Mouse (Mus musculus) neural tube, embryonic 11.5 days (tissue): ENCODE data around the gene Crim1. TPM values are rescaled to one million over a fixed set of nuclear protein-coding genes. Genes with fewer than 3 reads are reported as not detected.

Experiments
- ATAC-seq: fragments of 200-750 bp; cut with Nextera tagmentation; 2 replicates; pipeline ENCODE4 v1.8.0; 2017; ENCODE audit warnings: moderate number of reproducible peaks, mild to moderate bottlenecking, moderate TSS enrichment, moderate library complexity; ENCODE audit not compliant: insufficient read depth, low FRiP score, low TSS enrichment
- DNase-seq: peaks from one replicate; pipeline ENCODE4 v3.0.0-alpha.2; 2015; ENCODE audit warnings: low spot score
- H3K27ac ChIP-seq: fragments of 300-500 bp; sonication (generic); 2 replicates; pipeline ENCODE4 v1.5.1; 2014; ENCODE audit warnings: low read depth, mild to moderate bottlenecking, low read length
- H3K27me3 ChIP-seq: fragments of 300-500 bp; sonication (generic); 2 replicates; pipeline ENCODE4 v1.6.1; 2014; ENCODE audit warnings: mild to moderate bottlenecking, low read length, mixed read lengths; ENCODE audit not compliant: control insufficient read depth, insufficient read depth
- H3K36me3 ChIP-seq: fragments of 300-500 bp; sonication (generic); 2 replicates; pipeline ENCODE4 v1.6.1; 2014; ENCODE audit warnings: mild to moderate bottlenecking, low read length, moderate library complexity, mixed read lengths; ENCODE audit not compliant: control insufficient read depth, insufficient read depth
- H3K4me1 ChIP-seq: fragments of 300-500 bp; sonication (generic); 2 replicates; pipeline ENCODE4 v1.6.1; 2014; ENCODE audit warnings: low read length, mixed read lengths; ENCODE audit not compliant: control insufficient read depth, insufficient read depth
- H3K4me2 ChIP-seq: fragments of 300-500 bp; sonication (generic); 2 replicates; pipeline ENCODE4 v1.6.1; 2014; ENCODE audit warnings: low read depth, mild to moderate bottlenecking, moderate library complexity
- H3K4me3 ChIP-seq: fragments of 300-500 bp; sonication (generic); 2 replicates; pipeline ENCODE4 v1.5.1; 2014; ENCODE audit warnings: low read depth, low read length
- H3K9ac ChIP-seq: fragments of 300-500 bp; sonication (generic); 2 replicates; pipeline ENCODE4 v1.6.1; 2014; ENCODE audit warnings: mild to moderate bottlenecking, low read length
- H3K9me3 ChIP-seq: fragments of 300-500 bp; sonication (generic); 2 replicates; pipeline ENCODE4 v1.6.1; 2016; ENCODE audit warnings: low read length; ENCODE audit not compliant: control insufficient read depth
- WGBS: fragments of 180-500 bp; shearing (Covaris S2); extraction: QIAGEN DNeasy Blood & Tissue Kit; methylation state at CpG from one replicate; pipeline ENCODE4 v1.1.7; 2014; 5-methylcytosine and 5-hydroxymethylcytosine counted together
- polyA plus RNA-seq: library from polyadenylated mRNA; unstranded; fragments of >200 nt; fragmentation: Nextera tagmentation; extraction: Ambion mirVana; gene quantifications from 2 replicates; pipeline ENCODE4 v1.2.1, GENCODE M21; 2014

The Crim1 gene
- polyA plus RNA-seq, 1 experiment from 2014 or later: 5.6 TPM

DNA sequence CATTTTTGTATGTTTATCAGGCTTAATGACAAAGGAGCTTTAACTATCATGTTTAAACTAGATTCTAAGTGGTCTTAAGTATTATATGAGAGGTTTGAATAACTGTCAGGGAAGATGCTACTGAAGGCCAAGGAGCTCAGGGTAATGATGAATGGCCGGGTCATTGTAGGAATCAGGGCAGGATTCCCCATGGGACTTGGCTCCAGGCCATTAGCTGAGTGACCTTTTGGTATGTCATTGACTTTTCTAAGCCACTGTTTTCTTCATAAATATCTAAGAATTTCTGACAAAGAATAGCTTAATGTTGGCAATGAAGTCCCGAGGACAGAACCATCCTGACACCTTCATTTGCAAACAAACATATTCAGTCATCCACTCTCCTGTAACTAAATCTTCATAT, 66.2 kb downstream of the Crim1 start:
- DNase-seq: no peak
- H3K36me3 ChIP-seq: no peaks in the 10 kb centered on the region

DNA sequence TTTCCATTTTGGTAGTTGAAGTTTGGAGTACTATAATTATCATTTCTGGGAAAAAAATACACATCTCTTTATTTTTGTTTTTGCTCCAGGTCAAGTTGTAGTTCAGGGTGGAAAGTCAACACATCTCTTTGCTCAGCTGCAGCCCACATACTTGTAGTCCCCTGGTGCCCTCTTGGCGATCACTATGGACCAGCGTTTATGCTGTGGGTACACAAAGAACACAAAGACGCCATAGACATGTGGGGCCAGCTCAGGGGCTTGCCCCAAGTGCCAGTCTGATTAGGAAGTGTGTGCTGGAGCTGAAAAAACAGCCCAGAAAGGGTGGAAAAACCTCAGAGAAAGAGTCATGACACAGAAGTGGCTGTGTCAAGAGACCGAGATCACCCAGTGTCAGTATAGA, 68.5 kb downstream of the Crim1 start:
- H3K36me3 ChIP-seq: no peaks in the 10 kb centered on the region
- H3K4me1 ChIP-seq: peaks cover 2% of the 10 kb centered on the region; the same call in 1 of the 2 replicates
- H3K4me2 ChIP-seq: no peak overlapping the region
- 71% methylated on average over 4 of the region's 4 CpGs for WGBS
- no peak for DNase-seq
- H3K27me3 ChIP-seq: no peaks in the 10 kb centered on the region
- H3K9ac ChIP-seq: no peak overlapping the region
- H3K27ac ChIP-seq: no peak overlapping the region
- H3K4me3 ChIP-seq: no peak overlapping the region
- no peaks in the 10 kb centered on the region for H3K9me3 ChIP-seq
- no peak for ATAC-seq

More for the DNA sequence above, 66.2 kb downstream of the Crim1 start:
- WGBS: 74% methylated on average over 2 of the region's 2 CpGs
- H3K27me3 ChIP-seq: no peaks in the 10 kb centered on the region
- no peaks in the 10 kb centered on the region for H3K4me1 ChIP-seq
- H3K9ac ChIP-seq: no peak overlapping the region
- no peak overlapping the region for H3K27ac ChIP-seq
- H3K9me3 ChIP-seq: no peaks in the 10 kb centered on the region
- H3K4me3 ChIP-seq: no peak overlapping the region
- no peak overlapping the region for H3K4me2 ChIP-seq
- ATAC-seq: no peak

DNA sequence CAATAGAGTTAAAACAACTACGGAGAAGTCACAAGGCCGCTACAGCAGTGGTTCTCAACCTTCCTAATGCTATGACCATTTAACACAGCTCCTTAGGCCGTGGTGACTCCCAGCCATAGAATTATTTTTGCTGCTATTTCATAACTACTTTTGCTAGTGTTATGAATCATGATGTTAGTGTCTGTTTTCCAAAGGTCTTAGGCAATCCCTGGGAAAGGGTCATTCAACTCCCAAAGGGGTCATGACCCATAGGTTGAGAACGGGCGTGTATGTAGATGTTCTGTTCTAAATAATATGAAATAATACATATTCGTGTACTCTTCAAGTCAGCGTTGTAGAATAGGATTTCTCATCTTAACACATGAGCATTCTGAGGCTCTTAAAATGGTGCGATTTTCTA, 69.3 kb downstream of the Crim1 start:
- no peak for DNase-seq
- H3K27ac ChIP-seq: no peak overlapping the region
- WGBS: 94% methylated on average over 8 of the region's 8 CpGs
- H3K4me1 ChIP-seq: peaks cover 2% of the 10 kb centered on the region
- no peaks in the 10 kb centered on the region for H3K9me3 ChIP-seq
- H3K36me3 ChIP-seq: no peaks in the 10 kb centered on the region
- H3K4me2 ChIP-seq: no peak overlapping the region
- H3K9ac ChIP-seq: no peak overlapping the region
- no peak overlapping the region for H3K4me3 ChIP-seq
- H3K27me3 ChIP-seq: no peaks in the 10 kb centered on the region
- ATAC-seq: no peak

DNA sequence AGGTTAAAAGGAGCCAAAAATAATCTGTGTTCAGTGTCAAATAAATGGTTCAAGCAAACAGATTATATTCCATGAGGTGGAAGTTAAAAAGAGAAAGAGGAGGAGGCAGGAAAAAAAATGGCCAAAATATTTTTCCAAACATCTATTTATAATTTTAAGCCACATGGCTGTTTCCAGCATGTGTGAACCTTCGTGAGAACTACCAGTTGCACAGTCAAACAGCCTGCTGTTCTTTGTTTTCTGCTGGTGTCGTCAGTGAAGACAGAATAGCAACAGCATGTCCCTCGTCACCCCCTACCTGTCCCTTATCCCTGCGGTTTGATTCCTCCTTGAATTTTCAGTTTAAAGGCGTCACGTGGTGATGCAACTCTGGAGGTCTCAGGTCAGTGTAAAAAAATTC, 70.0 kb downstream of the Crim1 start:
- ATAC-seq (no peak), DNase-seq (no peak)
- WGBS: 84% methylated on average over 6 of the region's 6 CpGs
- no peak overlapping the region for H3K4me2 ChIP-seq
- peaks cover 2% of the 10 kb centered on the region for H3K4me1 ChIP-seq
- no peaks in the 10 kb centered on the region for H3K36me3 ChIP-seq
- no peak overlapping the region for H3K4me3 ChIP-seq
- H3K9ac ChIP-seq: no peak overlapping the region
- H3K27ac ChIP-seq: no peak overlapping the region
- no peaks in the 10 kb centered on the region for H3K27me3 ChIP-seq
- no peaks in the 10 kb centered on the region for H3K9me3 ChIP-seq

DNA sequence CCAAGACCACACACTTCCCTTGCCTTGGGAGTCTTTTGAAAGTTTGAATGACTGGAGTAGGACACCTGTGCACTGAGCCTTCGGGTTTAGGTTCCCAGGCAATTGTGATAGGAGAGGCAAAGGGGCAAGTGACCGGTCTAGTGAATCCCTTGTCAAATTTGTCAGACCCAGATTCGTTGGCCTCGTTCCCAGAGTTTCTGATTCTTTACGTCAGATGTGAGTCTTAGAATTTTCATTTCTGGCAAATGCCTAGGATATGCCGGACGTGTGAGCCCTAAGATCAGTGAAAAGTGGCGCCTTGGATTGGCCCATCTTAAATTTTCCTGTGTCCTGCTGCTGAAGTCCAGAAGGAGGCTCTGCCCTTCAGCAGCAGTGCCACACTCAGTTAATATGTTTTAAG, 71.7 kb downstream of the Crim1 start:
- DNase-seq (no peak), ATAC-seq (no peak)
- H3K27ac ChIP-seq: no peak overlapping the region
- no peak overlapping the region for H3K9ac ChIP-seq
- H3K9me3 ChIP-seq: no peaks in the 10 kb centered on the region
- H3K27me3 ChIP-seq: no peaks in the 10 kb centered on the region
- no peak overlapping the region for H3K4me3 ChIP-seq
- peaks cover 2% of the 10 kb centered on the region for H3K4me1 ChIP-seq
- no peaks in the 10 kb centered on the region for H3K36me3 ChIP-seq
- H3K4me2 ChIP-seq: no peak overlapping the region
- WGBS: 89% methylated on average over 8 of the region's 8 CpGs

DNA sequence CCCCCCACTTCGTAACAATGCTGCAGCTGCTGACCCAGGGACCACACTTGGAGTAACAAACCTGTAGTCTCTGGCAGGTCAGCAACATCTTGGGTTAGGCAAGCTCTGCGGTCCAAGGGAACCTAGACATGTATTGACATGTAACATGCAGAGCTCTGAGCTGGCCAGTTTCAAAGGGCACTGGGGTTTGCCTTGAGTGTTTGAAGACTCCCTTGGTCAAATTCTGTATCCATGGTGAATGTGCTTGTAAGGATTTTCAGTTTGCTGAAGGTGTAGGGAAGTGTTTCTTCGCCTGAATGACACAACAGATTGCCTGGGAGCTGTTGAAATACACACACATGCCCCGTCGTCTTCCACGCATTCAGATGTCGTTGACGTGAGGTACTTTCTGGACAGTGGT, 72.1 kb downstream of the Crim1 start:
- Histone ChIP-seq H3K4me3 (no peak overlapping the region), H3K4me1 (peaks cover 2% of the 10 kb centered on the region), H3K4me2 (no peak overlapping the region), H3K9ac (no peak overlapping the region), H3K27ac (no peak overlapping the region), H3K36me3 (no peaks in the 10 kb centered on the region), H3K27me3 (no peaks in the 10 kb centered on the region), H3K9me3 (no peaks in the 10 kb centered on the region)
- WGBS: 79% methylated on average over 8 of the region's 8 CpGs
- no peak for ATAC-seq
- DNase-seq: no peak

DNA sequence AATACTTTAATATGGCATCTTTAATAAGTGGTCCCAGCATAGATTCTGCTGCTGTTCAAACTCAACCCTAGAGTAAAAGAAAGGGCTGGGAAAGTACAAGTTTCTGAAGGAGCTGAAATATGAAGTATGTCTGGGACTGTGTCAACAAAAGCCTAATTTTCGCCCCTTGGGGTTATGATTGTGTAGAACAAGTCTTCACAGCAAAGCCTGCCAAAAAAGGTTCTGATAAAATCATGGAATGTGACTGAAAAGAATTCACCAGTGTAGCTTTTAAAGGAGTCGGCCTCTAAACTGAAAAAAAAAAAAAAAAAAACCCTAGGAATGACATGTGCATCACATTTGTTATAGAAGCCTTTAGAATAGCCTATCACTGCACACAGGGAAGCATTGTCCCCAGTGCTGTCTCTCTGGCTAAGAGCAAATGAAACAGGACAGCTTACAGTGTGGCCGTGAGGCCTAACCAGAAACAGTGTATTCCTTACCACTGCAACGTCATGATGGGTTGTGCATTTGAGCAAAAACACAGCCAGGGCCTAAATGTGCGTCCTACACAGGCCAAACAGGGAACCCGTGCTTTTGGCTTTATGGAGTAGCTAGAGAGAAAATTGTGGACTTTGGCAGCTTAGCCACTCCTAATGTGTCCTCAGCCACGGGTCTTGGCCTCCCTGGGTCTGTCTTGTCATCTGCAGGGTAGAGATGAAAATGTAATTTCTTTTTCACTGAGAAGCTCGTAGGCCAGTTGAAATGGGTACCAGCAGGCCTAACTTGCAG, 72.8 kb downstream of the Crim1 start:
- no peak overlapping the region for H3K9ac ChIP-seq
- no peak overlapping the region for H3K4me3 ChIP-seq
- WGBS: 68% methylated on average over 8 of the region's 8 CpGs
- DNase-seq (no peak), ATAC-seq (no peak)
- H3K27me3 ChIP-seq: no peaks in the 10 kb centered on the region
- H3K36me3 ChIP-seq: no peaks in the 10 kb centered on the region
- no peak overlapping the region for H3K27ac ChIP-seq
- H3K9me3 ChIP-seq: no peaks in the 10 kb centered on the region
- H3K4me2 ChIP-seq: no peak overlapping the region
- peaks cover 2% of the 10 kb centered on the region for H3K4me1 ChIP-seq

DNA sequence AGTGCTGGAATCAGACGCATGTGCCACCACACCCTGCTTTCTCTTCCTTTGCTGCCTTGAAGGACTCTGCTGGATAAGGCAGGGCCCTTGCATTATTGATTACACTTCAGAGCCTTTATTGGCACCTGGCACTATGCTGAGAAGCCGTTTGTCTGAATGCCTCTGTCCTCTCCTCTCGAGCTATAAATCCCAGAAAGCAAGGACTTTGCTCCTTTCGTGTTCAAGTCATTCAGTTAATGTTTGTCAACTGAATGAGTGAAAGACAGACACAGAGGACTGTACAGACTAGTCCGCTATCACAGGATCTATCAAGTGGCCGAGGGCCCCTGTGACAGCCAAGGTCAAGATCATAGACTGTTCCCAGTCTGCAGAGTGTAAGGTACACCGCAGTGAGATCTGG, 73.8 kb downstream of the Crim1 start:
- Histone ChIP-seq H3K9me3 (no peaks in the 10 kb centered on the region), H3K4me1 (peaks cover 2% of the 10 kb centered on the region), H3K27ac (no peak overlapping the region), H3K36me3 (no peaks in the 10 kb centered on the region), H3K4me2 (no peak overlapping the region), H3K9ac (no peak overlapping the region), H3K4me3 (no peak overlapping the region), H3K27me3 (no peaks in the 10 kb centered on the region)
- ATAC-seq (no peak), DNase-seq (no peak)
- 67% methylated on average over 7 of the region's 7 CpGs for WGBS
